Mouse (Mus musculus): ENCODE measurements around the gene Rmdn2.
A peak's percentile ranks its signal among the peaks of the same experiment; 100 is the strongest.

Gene Rmdn2

DNA sequence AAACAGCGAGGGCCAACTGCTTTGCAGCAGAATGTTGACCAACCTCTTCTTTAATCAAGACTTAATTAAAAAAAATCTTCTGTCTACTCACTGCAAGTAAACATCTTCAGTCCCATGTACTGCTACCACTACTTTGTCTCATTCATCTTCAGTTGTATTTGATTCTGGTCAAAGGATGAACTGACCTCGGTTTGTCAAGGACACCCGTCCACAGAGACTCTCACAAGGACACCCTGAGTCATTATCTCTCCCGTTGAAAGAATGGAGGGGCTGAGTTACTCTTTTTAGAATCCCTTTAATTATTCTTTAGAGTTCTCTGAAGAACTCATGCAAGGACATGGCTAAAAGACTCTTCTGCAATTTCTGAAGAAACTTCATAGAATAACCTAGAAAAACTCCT, at the start of gene Rmdn2:
Rmdn2 (plus strand) TSS at position 319 of the 400 bp plus-strand sequence.
- no peak for DNase-seq (ENCODE audit: low read depth, low spot score)

DNA sequence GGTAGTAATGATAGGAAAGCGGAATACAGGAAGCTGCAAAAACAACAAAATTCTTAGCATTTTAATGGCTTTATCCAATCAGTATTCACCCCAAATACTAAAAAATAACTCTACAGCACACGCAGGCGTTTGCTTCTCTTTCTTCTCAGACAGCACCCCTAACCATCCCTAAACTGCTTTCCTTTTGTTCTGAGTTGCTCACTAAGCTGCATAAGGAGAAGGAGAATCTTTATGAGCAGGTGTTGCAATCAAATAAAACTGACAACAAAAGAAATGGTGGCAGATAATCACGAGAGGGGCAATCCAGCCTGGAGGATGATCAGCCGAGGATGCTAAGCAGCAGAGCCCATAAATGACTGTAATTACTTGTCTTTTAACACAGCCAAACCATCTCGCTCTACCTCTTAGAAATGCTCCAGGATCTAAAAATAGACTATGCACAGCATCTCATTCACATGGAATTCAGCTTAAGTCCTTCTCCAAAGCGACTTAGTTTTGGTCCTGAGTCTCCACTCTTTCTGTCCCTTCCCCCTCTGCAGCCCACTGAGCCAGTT, 48.5 kb upstream of the Rmdn2 start:
- DNase-seq (ENCODE audit: low read depth, low spot score), result no peak

DNA sequence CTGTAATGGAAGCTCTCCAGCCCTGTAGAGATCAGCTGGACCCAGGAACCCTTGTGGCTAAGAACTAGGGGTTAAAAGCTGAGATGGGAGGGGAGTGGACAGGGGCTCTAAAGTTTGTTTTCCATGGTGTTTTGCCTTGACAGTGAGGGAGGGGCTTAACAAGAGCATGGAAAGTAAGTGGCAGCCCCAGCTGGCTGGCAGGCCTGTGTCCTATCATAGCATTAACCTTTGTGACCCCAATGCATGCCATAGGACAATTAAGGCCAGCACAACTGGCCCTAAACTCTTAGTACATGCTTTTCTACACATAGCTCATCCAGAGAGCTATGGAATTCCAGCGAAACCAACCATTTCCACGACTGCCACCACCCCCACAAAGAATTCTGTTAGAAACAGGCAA, 47.9 kb upstream of the Rmdn2 start:
- no peak for DNase-seq (ENCODE audit: low read depth, low spot score)

DNA sequence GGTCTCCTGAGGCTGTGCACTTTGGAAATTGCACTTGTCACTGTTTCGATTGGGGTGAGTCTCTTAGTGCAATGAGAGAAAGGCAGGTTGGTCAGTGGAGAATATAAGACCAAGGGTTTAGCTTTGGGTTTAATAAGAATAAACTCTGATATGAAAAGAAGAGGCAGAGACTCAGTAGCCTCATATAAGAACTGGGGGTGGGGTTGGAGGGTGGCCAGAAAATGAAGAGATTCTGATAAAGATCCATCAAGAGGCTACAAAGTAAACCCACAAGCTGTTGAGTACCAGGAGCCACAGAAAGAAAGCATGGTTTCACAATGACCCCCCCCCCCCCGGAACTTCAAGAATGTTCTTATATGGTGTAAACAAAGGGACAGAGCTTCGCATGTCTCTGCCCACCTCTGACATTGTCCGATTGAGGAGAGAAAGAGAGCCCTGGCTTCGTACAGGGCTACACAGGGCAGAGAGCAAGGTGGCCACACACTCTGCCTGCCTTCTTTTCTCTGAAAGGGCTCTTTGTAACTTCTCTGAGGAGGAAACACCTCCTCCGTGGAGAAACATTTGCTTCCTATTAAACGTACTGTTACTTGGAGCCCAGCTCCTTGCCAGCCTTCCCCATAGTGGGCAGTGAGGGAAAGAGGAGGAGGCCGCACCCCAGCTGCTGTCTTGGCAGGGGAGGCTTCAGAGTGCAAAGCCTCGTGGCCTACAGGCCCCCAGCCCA, 46.3 kb upstream of the Rmdn2 start:
- no peak for DNase-seq (ENCODE audit: low read depth, low spot score)

DNA sequence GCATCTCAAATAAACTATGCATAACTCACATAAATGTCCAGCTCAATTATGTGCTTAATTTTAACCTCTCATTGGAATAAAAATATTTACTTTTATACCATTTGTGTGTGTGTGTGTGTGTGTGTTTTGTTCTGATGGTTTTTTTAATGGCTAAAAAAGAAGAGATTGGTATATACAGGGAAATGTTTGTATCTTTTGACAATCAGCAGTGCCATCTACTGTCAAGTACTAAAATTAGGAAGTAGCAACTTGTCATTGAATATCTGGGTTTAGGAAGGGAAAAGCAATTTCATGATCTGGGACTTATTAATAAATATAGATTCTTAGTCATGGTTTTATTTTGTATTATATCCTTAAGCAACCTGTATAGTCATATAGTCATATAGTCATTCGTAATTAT, 43.3 kb upstream of the Rmdn2 start:
- no peak for DNase-seq (ENCODE audit: low read depth, low spot score)

DNA sequence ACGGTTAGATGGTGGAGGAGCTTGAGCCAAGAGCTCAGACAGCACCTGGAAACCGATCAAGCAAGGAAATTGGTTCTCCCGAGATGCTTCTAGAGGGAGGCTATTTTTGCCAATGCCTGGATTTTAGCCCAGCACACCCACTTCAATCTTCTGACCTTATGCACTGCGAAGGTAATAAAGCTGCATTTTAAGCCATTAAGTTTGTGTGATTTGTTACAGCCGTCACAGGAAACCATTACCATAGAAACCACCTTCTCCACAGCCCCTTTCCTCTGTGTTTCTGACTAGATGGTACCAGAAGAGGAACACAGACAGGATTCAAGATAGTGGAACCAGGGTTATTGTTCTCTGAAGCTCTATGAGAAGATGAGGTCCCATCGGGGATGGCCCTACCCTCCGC, 33.3 kb upstream of the Rmdn2 start:
- DNase-seq (ENCODE audit: low read depth, low spot score), result no peak

DNA sequence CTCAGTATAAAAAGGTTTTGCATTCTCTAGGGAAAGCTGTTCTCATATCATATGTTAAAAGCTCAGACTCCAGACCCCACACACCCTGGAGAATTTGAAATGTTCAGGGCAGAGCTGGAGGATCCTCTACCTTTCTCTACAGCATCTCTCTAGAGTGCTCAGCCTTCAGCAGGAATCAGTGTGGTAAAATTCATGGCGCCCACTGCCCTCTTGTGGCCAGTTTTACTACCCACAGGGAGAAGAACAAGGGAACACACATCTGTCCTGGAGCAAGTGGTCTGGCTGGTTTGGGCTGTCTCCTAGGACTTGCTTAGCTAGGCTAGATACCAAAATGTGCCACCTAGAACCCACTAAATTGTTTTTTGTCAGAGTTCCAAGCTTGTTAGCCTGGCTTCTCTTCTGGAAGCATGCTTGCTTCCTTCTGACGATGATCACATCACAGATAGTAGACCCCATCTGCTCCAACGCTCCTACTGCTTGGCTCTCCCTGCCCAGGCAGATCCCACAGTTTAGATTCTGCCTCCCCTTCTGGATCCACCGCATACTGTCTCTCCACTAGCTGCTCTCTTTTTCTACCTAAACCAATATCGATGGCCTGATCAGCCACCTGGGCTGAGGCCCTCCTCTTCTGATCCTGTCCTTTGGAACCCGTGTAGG, 31.3 kb upstream of the Rmdn2 start:
- DNase-seq (ENCODE audit: low read depth, low spot score), result peak; percentile 38

DNA sequence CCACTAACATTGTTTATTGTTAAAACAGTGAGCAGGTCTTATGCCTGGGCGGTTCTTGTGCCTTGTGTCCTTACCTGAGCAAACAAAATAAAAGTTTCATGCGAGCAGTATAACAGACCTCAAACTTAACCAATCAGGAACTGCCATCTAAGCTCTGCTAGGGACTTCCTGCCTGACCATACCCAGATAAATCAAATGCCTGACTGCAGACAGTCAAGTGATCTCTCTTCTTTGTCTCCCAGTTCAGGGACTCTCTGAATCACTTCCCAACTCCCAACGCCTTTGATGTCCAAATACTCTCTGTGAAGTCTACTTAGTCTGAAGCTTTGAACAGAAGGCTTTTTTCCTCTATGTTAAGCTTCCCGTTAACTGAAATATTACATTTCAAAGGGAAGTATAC, 28.2 kb upstream of the Rmdn2 start:
- no peak for DNase-seq (ENCODE audit: low read depth, low spot score)

DNA sequence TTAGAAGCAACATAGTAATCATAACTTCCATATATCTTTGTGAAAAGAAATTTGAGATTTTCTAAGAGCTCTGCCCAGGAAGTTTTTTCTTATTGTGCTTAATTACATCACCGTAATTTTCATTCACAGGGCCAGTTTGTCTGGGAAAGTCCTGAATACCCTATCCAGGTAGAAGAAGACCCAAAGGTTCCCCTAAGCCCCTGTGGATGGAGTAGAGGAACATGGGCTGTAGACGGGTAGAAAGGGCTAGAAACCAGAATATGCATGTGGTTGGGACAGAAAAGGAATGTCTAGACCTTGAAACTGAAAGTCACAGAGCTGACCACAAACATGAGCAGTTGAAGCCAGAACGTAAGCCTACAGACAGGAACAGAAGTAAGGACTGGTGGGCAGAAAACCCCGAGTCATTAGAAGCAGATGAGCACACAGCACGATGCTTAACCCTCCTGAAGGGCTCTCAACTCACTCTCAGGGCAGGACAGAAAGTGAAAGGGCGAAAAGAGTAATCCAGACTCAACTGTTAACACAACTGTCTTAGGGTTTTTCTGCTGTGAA, 27.3 kb upstream of the Rmdn2 start:
- DNase-seq (ENCODE audit: low read depth, low spot score), result no peak

DNA sequence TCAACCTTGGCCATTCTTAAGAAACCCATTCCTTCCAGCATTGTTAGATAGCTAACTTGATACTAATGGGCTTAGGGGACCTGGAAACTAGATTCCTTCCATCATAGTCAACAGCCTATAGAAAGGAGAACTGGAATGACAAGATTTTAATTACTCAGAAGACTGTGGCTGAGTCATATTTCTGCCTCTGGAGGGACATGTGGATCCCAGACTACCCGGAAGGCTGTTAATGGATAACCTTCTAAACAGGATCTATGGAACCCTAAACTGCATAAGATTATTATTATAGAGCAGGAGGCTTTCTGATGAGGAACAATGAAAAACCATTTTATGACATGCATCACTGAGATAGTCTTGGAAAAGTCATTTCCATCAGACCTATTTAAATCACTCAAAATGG, 21.8 kb upstream of the Rmdn2 start:
- DNase-seq (ENCODE audit: low read depth, low spot score), result no peak

DNA sequence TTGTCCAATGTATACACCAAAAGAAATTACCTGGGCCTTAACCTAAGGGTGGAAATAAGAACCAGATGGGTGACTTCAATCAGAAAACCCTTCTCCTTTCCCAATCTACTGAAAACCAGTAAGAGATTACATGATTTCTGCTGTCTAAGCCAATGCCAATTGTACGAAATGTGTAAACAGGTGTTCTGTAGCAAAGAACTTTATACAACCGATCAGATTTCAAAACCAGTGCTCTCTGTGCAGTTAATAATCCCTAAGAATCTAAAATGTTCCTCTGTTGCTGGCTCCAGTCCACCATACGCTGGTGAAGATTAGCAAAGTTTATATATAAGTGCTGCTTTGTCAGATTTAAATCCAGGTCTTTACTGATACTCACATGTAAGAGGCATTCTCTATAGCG, 15.7 kb upstream of the Rmdn2 start:
- DNase-seq (ENCODE audit: low read depth, low spot score), result no peak

DNA sequence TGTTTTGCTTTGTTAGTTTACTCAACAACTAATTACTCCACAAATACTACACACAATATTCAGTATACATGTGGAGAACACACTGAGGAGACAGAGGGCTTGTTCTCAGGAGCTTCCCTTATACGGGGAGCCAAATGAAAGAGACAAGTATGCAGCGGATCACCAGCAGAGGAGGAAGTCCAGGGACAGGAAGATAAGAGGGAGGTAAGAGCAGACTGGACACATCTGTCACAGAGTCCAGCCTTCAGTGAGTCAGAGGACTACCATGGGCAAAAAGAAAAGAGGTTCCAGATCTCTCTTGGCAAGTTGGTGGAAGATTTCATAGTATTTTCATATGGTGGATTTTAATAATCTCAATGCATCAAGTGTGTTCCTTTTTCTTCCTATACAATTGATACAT, 13.5 kb upstream of the Rmdn2 start:
- no peak for DNase-seq (ENCODE audit: low read depth, low spot score)

DNA sequence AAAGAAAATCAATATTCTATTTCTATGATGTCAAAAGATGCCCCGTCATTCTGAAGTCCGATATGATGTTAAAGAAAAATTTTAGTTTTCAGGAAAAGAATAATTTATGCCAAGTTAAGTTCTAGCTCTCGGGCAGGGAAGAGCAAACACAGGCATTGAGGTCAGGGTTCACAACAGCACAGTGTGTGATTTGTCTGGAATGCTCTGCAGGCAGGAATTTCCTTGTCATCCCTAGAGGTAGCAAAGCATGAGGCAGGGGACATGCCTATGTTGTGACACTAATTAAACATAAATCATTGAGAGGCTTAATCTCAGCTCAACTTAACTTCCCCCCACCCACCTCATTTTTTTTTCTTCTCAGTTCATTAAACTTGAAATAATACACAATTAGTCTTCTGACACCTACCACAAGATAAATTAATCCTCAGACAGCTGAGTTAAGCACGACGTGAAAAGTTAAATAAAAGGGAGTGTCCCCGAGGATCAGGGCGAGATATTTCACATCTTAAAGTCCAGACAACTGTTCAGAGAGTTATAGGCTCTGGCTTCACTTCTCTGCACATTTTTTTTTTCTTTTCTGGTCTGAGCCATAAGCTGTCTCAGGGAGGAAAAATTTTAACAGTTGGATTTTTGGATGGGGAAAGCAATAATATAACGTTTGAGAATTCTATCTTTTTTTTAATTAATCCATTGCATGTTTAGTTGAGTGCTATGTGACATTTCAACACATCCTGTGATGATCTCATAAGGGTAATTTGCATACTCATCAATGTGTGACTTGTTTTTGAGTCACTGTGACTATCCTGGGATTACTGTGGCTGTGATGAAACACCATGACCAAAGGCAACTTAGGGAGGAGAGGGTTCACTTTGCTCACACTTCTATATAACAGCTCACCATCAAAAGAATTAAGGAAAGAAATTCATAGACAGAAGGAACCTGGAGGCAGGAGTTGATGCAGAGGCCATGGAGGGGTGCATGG, 12.8 kb upstream of the Rmdn2 start:
- no peak for DNase-seq (ENCODE audit: low read depth, low spot score)

DNA sequence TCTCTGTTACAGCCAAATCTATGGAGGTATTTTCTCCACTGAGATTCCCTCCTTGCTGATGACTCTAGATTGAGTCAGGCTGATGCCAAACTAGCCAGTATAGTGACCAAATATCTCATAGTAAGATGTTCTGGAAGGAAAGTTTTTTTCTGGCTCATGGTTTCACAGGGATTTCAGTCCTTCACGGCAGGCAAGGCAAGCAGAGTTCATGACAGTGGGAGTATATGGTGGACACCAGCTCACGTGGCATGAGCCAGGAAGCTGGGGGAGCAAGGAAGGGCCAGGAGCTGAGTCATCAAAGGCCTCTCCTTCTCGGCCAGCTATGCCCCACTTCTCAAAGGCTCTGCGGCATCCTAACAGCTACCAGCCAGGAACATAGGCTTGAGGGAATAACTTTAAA, 11.6 kb upstream of the Rmdn2 start:
- no peak for DNase-seq (ENCODE audit: low read depth, low spot score)

DNA sequence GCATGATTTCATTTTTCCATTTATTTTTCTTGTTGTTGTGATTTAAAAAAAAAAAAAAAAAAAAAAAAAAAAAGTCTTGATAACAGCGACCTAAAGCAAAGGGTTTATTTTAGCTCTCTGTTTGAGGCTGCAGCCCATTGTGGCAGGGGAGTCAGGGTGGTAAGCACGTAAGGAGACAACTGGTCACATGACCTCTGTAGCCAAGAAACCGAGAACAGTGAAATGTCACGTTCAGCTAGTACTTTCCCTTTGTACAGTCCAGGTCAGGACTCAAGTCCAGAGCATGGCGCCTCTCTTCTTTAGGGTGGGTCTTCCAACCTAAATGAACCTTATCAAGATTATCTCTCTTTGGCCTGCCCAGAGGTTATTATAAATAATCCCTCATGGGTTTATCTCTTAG, 9.3 kb upstream of the Rmdn2 start:
- DNase-seq (ENCODE audit: low read depth, low spot score), result no peak

DNA sequence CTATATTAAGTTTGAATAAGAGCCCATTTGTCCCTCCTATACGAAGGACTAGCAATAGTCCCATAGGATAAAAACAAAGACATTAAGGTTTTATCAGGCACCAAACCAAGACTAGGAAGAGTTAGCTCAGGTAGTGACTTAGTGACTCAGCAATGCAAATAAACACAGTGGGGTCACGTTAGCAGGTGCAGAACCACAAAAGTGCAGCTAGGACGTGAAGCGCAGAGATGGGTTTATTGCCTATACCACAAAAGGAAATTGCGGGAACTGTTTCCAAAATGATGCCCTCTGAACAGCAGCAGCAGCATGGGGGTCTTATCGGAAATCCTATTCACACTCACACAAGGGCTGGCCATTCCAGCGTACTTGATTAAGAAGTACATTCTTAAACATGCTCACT, 8.2 kb upstream of the Rmdn2 start:
- DNase-seq (ENCODE audit: low read depth, low spot score), result no peak

DNA sequence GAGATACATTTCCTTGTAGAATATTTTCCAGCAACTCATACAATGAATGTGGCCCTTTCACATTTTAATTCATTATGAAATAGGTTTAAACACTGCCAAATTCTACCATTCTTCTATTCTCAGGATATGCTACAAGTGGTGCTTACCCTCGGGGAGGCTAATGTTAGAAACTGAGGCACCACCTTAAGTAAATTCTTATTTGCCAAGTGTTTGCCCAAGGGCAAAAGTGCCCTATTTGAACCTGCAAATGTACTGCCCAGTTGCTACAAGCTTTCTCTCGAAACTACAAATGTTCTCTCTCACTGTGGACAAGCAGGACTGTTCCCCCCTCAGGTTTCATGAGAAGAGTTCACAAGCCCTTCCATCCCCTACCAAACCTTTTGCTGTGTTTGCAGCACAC, 5.9 kb upstream of the Rmdn2 start:
- no peak for DNase-seq (ENCODE audit: low read depth, low spot score)

DNA sequence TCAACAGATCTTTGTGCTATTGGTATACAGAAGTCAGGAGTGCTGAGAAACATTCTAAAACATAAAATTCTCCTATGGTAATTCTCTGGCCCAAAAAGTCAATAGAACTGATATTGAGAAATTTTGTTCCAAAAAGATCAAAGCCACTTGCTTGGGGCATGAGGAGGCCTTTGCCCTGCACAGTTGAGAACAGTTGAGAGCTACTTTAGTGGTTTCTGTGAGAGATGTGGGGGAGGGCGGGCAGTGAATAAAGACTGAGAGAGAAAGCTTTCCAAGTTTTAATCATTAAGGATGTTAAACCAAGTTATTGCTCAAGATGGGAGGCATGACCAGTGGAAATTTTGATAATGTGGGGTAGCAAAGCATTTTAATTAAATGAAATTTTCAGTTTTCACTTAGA, 2.0 kb upstream of the Rmdn2 start:
- DNase-seq (ENCODE audit: low read depth, low spot score), result no peak

DNA sequence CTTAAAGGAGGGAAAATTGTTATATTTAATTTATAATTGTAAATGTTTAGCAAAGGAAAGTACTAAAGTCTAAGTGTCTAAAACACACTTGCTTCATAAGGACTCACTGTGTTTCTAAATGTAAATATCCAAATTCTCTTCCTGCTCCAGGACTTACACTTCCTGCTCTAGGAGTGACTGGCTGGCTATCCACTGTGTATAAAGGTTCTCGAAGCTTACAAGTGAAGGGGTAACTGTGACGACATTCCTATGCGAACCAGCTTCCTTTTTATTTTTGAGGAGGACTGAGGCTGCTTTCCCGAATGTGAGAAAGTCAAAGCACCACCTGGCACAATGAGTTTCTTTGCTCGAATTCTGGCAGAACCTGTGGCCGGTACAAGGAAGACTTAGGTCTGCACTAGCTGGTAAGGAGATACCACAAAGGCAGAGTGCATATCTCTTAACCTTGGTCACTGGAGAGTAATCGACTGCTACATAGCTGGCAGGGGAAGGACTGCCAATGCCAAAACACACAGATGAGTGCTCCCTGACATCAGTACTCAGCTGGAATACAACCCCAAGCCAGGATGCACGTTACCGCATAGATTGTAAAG, 1.4 kb upstream of the Rmdn2 start:
- no peak for DNase-seq (ENCODE audit: low read depth, low spot score)

DNA sequence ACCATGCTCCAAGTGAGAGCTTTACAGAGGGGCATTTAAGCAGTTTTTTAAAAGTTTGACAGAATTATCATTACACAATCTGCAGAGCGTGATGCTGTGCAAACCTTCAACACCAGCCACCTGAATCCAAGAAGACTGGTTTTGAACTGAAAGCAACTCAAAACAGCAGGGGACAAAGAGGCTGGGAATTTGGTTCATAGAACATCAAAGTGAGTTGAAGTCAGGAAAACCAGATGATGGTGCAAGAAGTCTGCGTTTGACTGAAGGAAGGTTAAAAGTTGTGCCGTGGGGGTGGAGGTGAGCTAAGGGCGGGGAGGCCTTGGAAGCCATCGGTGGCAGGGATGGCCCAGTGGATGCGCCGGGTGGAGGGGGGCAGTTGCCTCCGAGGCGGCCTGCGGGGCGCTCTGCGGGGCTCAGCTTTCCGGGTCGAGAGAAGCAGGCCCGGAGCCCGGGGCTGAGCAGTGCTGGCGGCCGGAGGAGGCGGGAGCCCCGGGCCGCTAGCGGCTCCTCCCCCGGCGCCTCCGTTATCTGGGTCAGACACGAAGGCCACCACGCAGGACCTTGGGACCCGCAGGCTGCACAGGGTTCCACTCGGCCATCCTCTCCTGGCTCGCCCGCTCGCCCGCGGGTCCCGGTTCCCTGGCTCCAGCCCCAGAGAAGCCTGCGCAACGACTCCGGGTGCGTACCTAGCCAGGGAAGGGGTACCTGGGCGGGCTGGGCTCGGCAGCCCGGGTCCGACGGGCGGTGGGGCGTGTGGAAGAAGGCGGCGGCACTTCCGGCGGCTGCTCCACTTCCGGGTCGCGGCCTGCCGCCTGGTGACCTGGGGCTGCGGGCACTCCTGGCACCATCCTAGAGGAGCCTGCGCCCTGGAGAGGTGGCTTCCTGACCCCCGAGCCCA, 3.3 kb downstream of the Rmdn2 start:
- peak; percentile 53 for DNase-seq (ENCODE audit: low read depth, low spot score)
